Mouse (Mus musculus): ENCODE results near the gene Iqsec1. TPM values are rescaled to one million over a fixed set of nuclear protein-coding genes. Genes with fewer than 3 reads are reported as not detected.

The Iqsec1 gene
- polyA plus RNA-seq, 1 experiment from 2014 or later, result 10.7 TPM

- Histone ChIP-seq H3K4me2 (no peak overlapping the region), H3K36me3 (no peaks in the 10 kb centered on the region), H3K27me3 (replicated peaks) (no peaks in the 10 kb centered on the region), H3K9ac (no peak overlapping the region), H3K9me3 (no peaks in the 10 kb centered on the region), H3K4me1 (peaks cover 4% of the 10 kb centered on the region; the same call in 1 of the 2 replicates), H3K27ac (no peak overlapping the region), H3K4me3 (replicated peaks) (no peak overlapping the region)
- WGBS, result 26% methylated on average over 5 of the region's 5 CpGs
- ATAC-seq (ENCODE audit: insufficient read depth, low FRiP score, low read depth), result no peak
Measured at GRCm38 (mm10) chr6:90808544-90808943, 179.9 kb downstream of the Iqsec1 start.

DNA sequence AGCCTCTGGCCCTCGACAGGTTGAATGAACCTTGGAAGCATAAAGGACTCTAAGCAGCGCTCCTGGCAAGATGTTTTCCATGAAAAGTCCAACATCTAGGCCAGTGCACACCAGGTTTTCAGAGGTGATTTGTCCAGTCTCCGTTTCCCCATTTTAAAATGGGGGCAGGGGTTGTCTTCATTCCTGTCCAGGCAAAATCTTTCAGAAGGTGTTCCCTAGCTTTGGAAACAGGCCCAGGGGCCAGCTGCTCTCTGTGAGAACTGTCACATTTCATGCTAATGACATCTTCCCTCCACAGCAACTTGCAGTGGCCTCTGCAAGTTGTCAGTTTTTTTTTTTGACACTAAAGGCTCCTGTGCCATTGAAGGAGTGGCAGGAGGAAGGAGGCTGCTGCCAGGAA is 180.4 kb downstream of the Iqsec1 start:
- no peaks in the 10 kb centered on the region for H3K9me3 ChIP-seq
- no peak overlapping the region for H3K27ac ChIP-seq
- WGBS, result 63% methylated on average over 3 of the region's 3 CpGs
- no peak overlapping the region for H3K4me2 ChIP-seq
- no peaks in the 10 kb centered on the region for H3K36me3 ChIP-seq
- ATAC-seq (ENCODE audit: insufficient read depth, low FRiP score, low read depth), result no peak
- no peak overlapping the region for H3K4me3 ChIP-seq (replicated peaks)
- no peaks in the 10 kb centered on the region for H3K27me3 ChIP-seq (replicated peaks)
- peaks cover 4% of the 10 kb centered on the region; the same call in 1 of the 2 replicates for H3K4me1 ChIP-seq
- H3K9ac ChIP-seq, result no peak overlapping the region

- Histone ChIP-seq H3K4me3 (replicated peaks) (no peak overlapping the region), H3K36me3 (no peaks in the 10 kb centered on the region), H3K4me2 (no peak overlapping the region), H3K27me3 (replicated peaks) (no peaks in the 10 kb centered on the region), H3K4me1 (peaks cover 4% of the 10 kb centered on the region; the same call in 1 of the 2 replicates), H3K27ac (no peak overlapping the region), H3K9ac (no peak overlapping the region), H3K9me3 (no peaks in the 10 kb centered on the region)
- no peak for ATAC-seq (ENCODE audit: insufficient read depth, low FRiP score, low read depth)
- 29% methylated on average over 2 of the region's 2 CpGs for WGBS
Measured at GRCm38 (mm10) chr6:90807581-90807980, 180.9 kb downstream of the Iqsec1 start.

- Histone ChIP-seq H3K36me3 (no peaks in the 10 kb centered on the region), H3K4me3 (replicated peaks) (no peak overlapping the region), H3K9ac (no peak overlapping the region), H3K4me2 (no peak overlapping the region), H3K4me1 (peaks cover 4% of the 10 kb centered on the region; the same call in 1 of the 2 replicates), H3K27ac (no peak overlapping the region), H3K27me3 (replicated peaks) (no peaks in the 10 kb centered on the region), H3K9me3 (no peaks in the 10 kb centered on the region)
- WGBS, result 79% methylated on average over 1 of the region's 1 CpGs
- no peak for ATAC-seq (ENCODE audit: insufficient read depth, low FRiP score, low read depth)
Measured at GRCm38 (mm10) chr6:90806743-90807142, 181.7 kb downstream of the Iqsec1 start.

DNA sequence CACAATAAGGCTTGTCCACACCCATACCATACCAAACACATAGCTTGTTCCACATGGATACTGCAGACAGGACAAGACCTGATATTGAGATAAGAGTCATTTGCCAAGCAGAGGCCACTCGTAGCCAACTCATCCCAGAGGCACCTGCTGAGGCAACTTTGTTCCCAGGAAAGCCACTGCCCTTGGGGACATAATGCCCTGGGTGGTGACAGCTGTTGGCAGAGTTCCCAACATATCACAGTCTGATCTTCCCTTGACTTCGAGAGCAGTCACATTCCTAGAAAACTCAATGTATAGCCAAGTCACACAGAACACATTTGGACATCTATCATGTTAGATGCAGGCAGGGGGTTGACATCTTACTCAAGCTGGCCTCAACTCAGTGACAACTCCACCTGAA is 183.4 kb downstream of the Iqsec1 start:
- H3K4me1 ChIP-seq, result peaks cover 4% of the 10 kb centered on the region; the same call in 1 of the 2 replicates

GRCm38 (mm10) chr6:90804646-90805045 is 183.8 kb downstream of the Iqsec1 start:
- Histone ChIP-seq H3K27ac (no peak overlapping the region), H3K4me2 (no peak overlapping the region), H3K4me3 (replicated peaks) (no peak overlapping the region), H3K27me3 (replicated peaks) (no peaks in the 10 kb centered on the region), H3K4me1 (peaks cover 4% of the 10 kb centered on the region; the same call in 1 of the 2 replicates), H3K9me3 (no peaks in the 10 kb centered on the region), H3K36me3 (no peaks in the 10 kb centered on the region), H3K9ac (no peak overlapping the region)
- no peak for ATAC-seq (ENCODE audit: insufficient read depth, low FRiP score, low read depth)

More for the DNA sequence above, 183.4 kb downstream of the Iqsec1 start:
- no peaks in the 10 kb centered on the region for H3K36me3 ChIP-seq
- no peak overlapping the region for H3K9ac ChIP-seq
- H3K27ac ChIP-seq, result no peak overlapping the region
- no peaks in the 10 kb centered on the region for H3K9me3 ChIP-seq
- WGBS, result 41% methylated on average over 2 of the region's 2 CpGs
- no peak for ATAC-seq (ENCODE audit: insufficient read depth, low FRiP score, low read depth)
- no peak overlapping the region for H3K4me3 ChIP-seq (replicated peaks)
- no peaks in the 10 kb centered on the region for H3K27me3 ChIP-seq (replicated peaks)
- no peak overlapping the region for H3K4me2 ChIP-seq

DNA sequence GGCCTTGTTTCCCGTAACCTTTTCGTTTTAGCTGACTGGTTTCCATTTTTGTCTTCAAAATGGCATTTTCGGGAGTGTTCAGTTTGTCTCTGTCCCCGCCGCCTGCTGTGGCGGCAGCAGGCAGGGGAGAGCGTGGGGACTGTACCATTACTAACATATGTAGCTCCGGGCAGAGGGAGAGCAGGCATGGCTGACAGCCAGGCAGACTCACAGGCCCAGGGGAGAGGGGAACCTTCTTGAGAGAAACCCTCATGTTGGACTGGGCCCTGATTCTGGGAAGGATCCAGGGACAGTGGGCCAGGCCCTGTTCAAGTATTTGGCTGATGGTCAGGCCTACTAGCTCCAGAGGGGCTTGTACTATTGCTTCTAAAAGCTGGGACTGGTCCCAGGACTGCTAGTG is 185.9 kb downstream of the Iqsec1 start:
- Histone ChIP-seq H3K4me3 (replicated peaks) (no peak overlapping the region), H3K4me2 (no peak overlapping the region), H3K27ac (no peak overlapping the region), H3K9ac (no peak overlapping the region), H3K27me3 (replicated peaks) (no peaks in the 10 kb centered on the region), H3K36me3 (no peaks in the 10 kb centered on the region), H3K9me3 (no peaks in the 10 kb centered on the region), H3K4me1 (no peaks in the 10 kb centered on the region)
- 85% methylated on average over 8 of the region's 8 CpGs for WGBS
- ATAC-seq (ENCODE audit: insufficient read depth, low FRiP score, low read depth), result no peak

DNA sequence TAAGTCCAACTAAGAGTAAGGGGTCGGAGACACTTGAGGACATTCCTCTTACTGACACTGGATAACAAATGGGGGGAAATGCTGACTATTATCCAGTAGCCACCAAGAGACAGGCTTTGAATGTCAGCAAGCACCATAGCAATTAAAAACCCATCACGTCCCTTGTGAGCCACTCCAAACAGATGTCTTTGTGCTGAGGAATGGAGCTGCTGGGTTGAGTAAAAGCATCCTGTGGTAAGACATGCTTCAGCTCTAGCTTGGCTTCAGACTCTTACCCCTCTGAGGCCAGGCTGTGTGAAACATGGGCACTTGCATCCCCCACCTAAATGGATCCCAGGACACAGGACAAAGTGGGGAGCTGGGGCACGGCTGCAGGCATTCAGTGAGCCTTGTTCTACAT is 186.4 kb downstream of the Iqsec1 start:
- 66% methylated on average over 3 of the region's 3 CpGs for WGBS

DNA sequence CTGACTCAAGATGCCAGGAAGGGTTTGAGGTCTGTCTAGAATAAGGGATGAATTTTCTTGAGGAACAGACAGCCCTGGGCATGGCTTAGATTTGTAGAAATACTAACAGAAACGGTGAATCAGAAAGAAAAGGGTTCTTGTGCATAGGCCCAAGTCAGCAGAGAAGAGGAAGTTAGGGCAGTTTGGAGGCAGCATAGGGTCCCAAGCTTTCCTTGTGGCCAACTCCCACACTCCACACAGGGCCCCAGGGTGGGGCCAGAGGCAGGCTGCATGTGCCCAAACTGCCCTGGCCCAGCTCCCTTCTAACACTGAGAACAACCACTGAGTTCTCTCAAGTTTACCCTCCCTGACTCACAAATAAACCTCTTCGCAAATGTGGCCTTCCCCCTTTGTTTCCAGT is 187.7 kb downstream of the Iqsec1 start:
- ATAC-seq (ENCODE audit: insufficient read depth, low FRiP score, low read depth), result no peak
- H3K4me3 ChIP-seq (replicated peaks), result no peak overlapping the region
- WGBS, result 77% methylated on average over 2 of the region's 2 CpGs
- H3K9ac ChIP-seq, result no peak overlapping the region
- no peak overlapping the region for H3K27ac ChIP-seq
- H3K27me3 ChIP-seq (replicated peaks), result no peaks in the 10 kb centered on the region
- no peaks in the 10 kb centered on the region for H3K9me3 ChIP-seq
- H3K4me1 ChIP-seq, result no peaks in the 10 kb centered on the region
- no peak overlapping the region for H3K4me2 ChIP-seq
- no peaks in the 10 kb centered on the region for H3K36me3 ChIP-seq

More for the DNA sequence above, 186.4 kb downstream of the Iqsec1 start:
- Histone ChIP-seq H3K27ac (no peak overlapping the region), H3K27me3 (replicated peaks) (no peaks in the 10 kb centered on the region), H3K9me3 (no peaks in the 10 kb centered on the region), H3K4me3 (replicated peaks) (no peak overlapping the region), H3K36me3 (no peaks in the 10 kb centered on the region), H3K4me2 (no peak overlapping the region), H3K9ac (no peak overlapping the region), H3K4me1 (no peaks in the 10 kb centered on the region)
- no peak for ATAC-seq (ENCODE audit: insufficient read depth, low FRiP score, low read depth)

- ATAC-seq (ENCODE audit: insufficient read depth, low FRiP score, low read depth), result no peak
- whole genome bisulfite sequencing, result 92% methylated on average over 1 of the region's 1 CpGs
Measured at GRCm38 (mm10) chr6:90799116-90799515, 189.4 kb downstream of the Iqsec1 start.

DNA sequence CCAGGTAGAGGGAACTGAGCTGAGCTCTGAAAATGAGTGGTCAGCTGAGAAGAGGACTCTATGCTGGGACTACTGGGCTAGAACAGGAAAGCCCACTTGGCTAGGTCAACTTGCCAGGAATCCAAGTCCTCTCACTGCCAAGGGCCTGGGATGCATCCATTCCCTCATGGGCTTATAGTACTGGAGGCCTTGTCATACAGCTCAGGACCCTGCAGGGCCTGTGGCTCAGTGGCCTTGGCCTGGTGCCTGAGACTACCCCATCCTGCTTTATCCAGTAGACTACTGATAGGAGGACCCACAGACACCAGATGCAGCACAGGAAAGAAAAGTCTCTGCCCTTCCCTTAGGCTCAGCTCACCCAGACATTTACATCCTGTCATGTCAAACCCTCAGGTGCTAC is 190.3 kb downstream of the Iqsec1 start:
- H3K4me1 ChIP-seq, result no peaks in the 10 kb centered on the region
- no peaks in the 10 kb centered on the region for H3K9me3 ChIP-seq
- no peaks in the 10 kb centered on the region for H3K27me3 ChIP-seq (replicated peaks)
- H3K4me3 ChIP-seq (replicated peaks), result no peak overlapping the region
- H3K4me2 ChIP-seq, result no peak overlapping the region
- H3K36me3 ChIP-seq, result no peaks in the 10 kb centered on the region
- ATAC-seq (ENCODE audit: insufficient read depth, low FRiP score, low read depth), result no peak
- H3K9ac ChIP-seq, result no peak overlapping the region
- H3K27ac ChIP-seq, result no peak overlapping the region

More at GRCm38 (mm10) chr6:90799116-90799515, 189.4 kb downstream of the Iqsec1 start:
- Histone ChIP-seq H3K9me3 (no peaks in the 10 kb centered on the region), H3K27ac (no peak overlapping the region), H3K4me3 (replicated peaks) (no peak overlapping the region), H3K4me1 (no peaks in the 10 kb centered on the region), H3K9ac (no peak overlapping the region), H3K4me2 (no peak overlapping the region), H3K27me3 (replicated peaks) (no peaks in the 10 kb centered on the region), H3K36me3 (no peaks in the 10 kb centered on the region)

- no peak overlapping the region for H3K4me3 ChIP-seq (replicated peaks)
- no peak overlapping the region for H3K27ac ChIP-seq
- no peaks in the 10 kb centered on the region for H3K27me3 ChIP-seq (replicated peaks)
- H3K36me3 ChIP-seq, result no peaks in the 10 kb centered on the region
- no peak for ATAC-seq (ENCODE audit: insufficient read depth, low FRiP score, low read depth)
- H3K4me1 ChIP-seq, result no peaks in the 10 kb centered on the region
- no peak overlapping the region for H3K4me2 ChIP-seq
- WGBS, result 92% methylated on average over 2 of the region's 2 CpGs
- H3K9me3 ChIP-seq, result no peaks in the 10 kb centered on the region
- H3K9ac ChIP-seq, result no peak overlapping the region
Measured at GRCm38 (mm10) chr6:90796902-90797596, 191.4 kb downstream of the Iqsec1 start.

DNA sequence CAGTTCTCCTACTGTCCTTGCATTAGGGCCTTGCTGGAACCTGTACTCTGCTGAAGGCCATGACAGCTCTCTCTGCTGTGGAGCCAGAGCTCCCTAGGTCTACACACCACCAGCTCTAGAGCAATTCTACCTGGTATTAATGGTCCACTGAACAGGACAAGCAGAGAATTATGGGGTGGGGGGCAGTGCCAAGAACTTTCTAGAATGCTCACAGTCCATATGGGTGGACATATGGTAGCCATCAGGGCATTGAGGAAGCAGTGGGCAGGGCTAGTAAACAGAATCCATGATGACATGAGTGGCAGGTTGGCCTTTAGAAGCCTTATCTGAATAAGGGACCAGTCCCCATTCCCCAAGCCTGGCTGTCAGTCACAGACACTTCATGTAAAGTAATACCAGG is 197.6 kb downstream of the Iqsec1 start:
- Histone ChIP-seq H3K4me1 (no peaks in the 10 kb centered on the region), H3K9ac (no peak overlapping the region), H3K27me3 (replicated peaks) (no peaks in the 10 kb centered on the region), H3K27ac (no peak overlapping the region), H3K4me2 (no peak overlapping the region), H3K9me3 (no peaks in the 10 kb centered on the region), H3K4me3 (replicated peaks) (no peak overlapping the region), H3K36me3 (no peaks in the 10 kb centered on the region)
- no peak for ATAC-seq (ENCODE audit: insufficient read depth, low FRiP score, low read depth)

Data from stomach, embryonic 15.5 days (tissue).